Mouse (Mus musculus): ENCODE results near the gene Ybx3. TPM values are rescaled to one million over a fixed set of nuclear protein-coding genes. Genes with fewer than 3 reads are reported as not detected.

Gene Ybx3
- total and polyA plus RNA-seq, 2 experiments from 2014 or later, result 33.6 to 111 TPM

DNA sequence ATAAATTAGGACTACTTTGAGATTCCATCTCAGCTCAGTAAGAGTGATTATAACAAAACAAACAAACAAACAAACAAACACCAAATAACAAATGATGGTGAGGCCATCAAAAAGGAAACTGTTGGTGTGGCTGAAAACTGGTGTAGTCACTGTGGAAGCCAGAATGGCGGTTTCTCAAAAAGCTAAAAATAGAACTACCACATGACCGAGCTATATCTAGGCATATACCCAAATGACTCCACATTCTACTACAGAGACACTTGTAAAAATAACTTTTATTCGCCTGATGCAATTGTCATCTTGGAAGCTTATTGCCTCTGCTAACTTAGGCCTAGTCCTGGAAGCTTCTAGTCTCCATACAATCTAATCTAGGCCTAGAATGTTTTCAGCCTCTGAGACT, 16.0 kb upstream of the Ybx3 start:
- 88% methylated on average over 3 of the region's 3 CpGs for WGBS
- Histone ChIP-seq H3K27me3 (ENCODE audit: insufficient read depth, low read length) (no peaks in the 10 kb centered on the region), H3K36me3 (ENCODE audit: insufficient read depth, low read length) (no peaks in the 10 kb centered on the region), H3K27ac (ENCODE audit: low read depth, low read length) (no peak overlapping the region), H3K9ac (replicated peaks; ENCODE audit: low read length, poor library complexity, severe bottlenecking) (no peak overlapping the region), H3K9me3 (ENCODE audit: low read length) (no peaks in the 10 kb centered on the region), H3K4me2 (ENCODE audit: low read depth, low read length, poor library complexity, severe bottlenecking) (no peak overlapping the region), H3K4me1 (ENCODE audit: insufficient read depth, low read length) (no peaks in the 10 kb centered on the region), H3K4me3 (ENCODE audit: low read depth, low read length) (no peak overlapping the region)
- no peak for DNase-seq (ENCODE audit: low spot score)
- no peak for TF ChIP-seq CTCF (IDR thresholded peaks at IDR 0.05)
- no peak for ATAC-seq (ENCODE audit: low FRiP score)

DNA sequence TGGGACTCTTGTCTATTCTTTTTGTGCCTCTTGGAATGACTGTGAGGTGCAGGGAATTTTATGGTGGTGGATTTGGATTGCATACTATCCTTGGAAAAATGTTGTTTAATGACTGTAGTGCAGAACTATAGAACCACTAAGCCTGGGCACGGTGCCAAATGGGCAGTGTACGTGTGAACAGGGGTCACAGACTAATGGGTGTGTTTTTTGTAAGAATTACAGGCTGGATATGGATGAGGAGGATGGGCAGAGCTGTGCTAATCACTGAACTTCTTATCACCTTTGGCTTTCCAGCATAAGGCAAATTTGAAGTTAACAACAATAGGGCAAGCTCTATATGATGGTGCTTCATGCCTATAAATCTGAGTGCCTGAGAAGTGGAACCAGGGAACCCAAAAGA, 14.8 kb upstream of the Ybx3 start:
- no peak for ATAC-seq (ENCODE audit: low FRiP score)
- H3K4me1 ChIP-seq (ENCODE audit: insufficient read depth, low read length), result no peaks in the 10 kb centered on the region
- DNase-seq (ENCODE audit: low spot score), result no peak
- H3K27me3 ChIP-seq (ENCODE audit: insufficient read depth, low read length), result no peaks in the 10 kb centered on the region
- no peaks in the 10 kb centered on the region for H3K36me3 ChIP-seq (ENCODE audit: insufficient read depth, low read length)
- no peaks in the 10 kb centered on the region for H3K9me3 ChIP-seq (ENCODE audit: low read length)
- no peak overlapping the region for H3K4me3 ChIP-seq (ENCODE audit: low read depth, low read length)
- H3K9ac ChIP-seq (replicated peaks; ENCODE audit: low read length, poor library complexity, severe bottlenecking), result no peak overlapping the region
- H3K4me2 ChIP-seq (ENCODE audit: low read depth, low read length, poor library complexity, severe bottlenecking), result no peak overlapping the region
- no peak overlapping the region for H3K27ac ChIP-seq (ENCODE audit: low read depth, low read length)
- 62% methylated on average over 2 of the region's 2 CpGs for WGBS
- no peak for TF ChIP-seq CTCF (IDR thresholded peaks at IDR 0.05)

DNA sequence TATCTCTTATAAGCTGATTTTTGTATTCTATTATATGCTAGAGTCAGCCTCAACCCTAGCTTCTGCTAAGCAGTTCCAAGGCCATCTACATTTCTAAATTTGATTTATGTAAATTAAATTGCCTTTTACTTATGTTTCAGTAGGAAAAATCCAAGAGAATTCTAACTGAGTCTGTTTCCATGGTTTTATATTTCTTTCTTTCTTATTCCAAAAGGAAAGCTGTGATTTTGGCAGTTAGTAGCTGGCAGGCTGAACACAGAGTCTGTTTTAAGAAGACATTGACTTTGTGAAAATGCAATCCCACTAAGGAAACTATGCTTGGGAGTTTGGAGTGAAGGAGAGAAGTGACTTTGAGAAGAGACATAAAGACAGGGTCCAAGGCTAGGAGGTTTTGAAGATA, 14.3 kb upstream of the Ybx3 start:
- no peak overlapping the region for H3K4me3 ChIP-seq (ENCODE audit: low read depth, low read length)

DNA sequence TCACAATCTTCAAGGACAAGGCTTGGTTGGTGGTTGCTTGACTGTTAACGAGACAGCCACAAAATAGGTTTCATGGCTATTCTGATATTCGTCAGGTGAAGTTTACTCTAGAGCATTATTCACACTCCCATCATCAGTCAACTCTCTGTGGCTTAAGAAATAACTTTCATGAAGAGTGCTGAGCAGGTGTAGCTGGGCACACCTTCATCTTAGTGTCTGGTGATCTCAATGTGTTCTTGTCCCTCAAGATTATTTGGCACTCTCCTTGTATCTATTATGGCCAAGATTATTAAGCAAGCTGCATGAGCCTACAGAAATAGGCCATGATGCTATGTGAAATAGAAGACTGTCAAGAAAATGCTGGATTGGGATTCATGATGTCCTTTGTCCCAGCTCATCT, 13.0 kb upstream of the Ybx3 start:
- Histone ChIP-seq H3K4me1 (ENCODE audit: insufficient read depth, low read length) (no peaks in the 10 kb centered on the region), H3K27ac (ENCODE audit: low read depth, low read length) (no peak overlapping the region), H3K36me3 (ENCODE audit: insufficient read depth, low read length) (no peaks in the 10 kb centered on the region), H3K9me3 (ENCODE audit: low read length) (no peaks in the 10 kb centered on the region), H3K4me2 (ENCODE audit: low read depth, low read length, poor library complexity, severe bottlenecking) (no peak overlapping the region), H3K4me3 (ENCODE audit: low read depth, low read length) (no peak overlapping the region), H3K9ac (replicated peaks; ENCODE audit: low read length, poor library complexity, severe bottlenecking) (no peak overlapping the region), H3K27me3 (ENCODE audit: insufficient read depth, low read length) (no peaks in the 10 kb centered on the region)
- 87% methylated on average over 2 of the region's 2 CpGs for WGBS
- ATAC-seq (ENCODE audit: low FRiP score) (no peak), DNase-seq (ENCODE audit: low spot score) (no peak)
- TF ChIP-seq CTCF (IDR thresholded peaks at IDR 0.05), result no peak

More for the DNA sequence above, 14.3 kb upstream of the Ybx3 start:
- Histone ChIP-seq H3K27ac (ENCODE audit: low read depth, low read length) (no peak overlapping the region), H3K9ac (replicated peaks; ENCODE audit: low read length, poor library complexity, severe bottlenecking) (no peak overlapping the region), H3K27me3 (ENCODE audit: insufficient read depth, low read length) (no peaks in the 10 kb centered on the region), H3K36me3 (ENCODE audit: insufficient read depth, low read length) (no peaks in the 10 kb centered on the region), H3K4me2 (ENCODE audit: low read depth, low read length, poor library complexity, severe bottlenecking) (no peak overlapping the region), H3K4me1 (ENCODE audit: insufficient read depth, low read length) (no peaks in the 10 kb centered on the region), H3K9me3 (ENCODE audit: low read length) (no peaks in the 10 kb centered on the region)
- DNase-seq (ENCODE audit: low spot score), result no peak
- TF ChIP-seq CTCF (IDR thresholded peaks at IDR 0.05), result no peak
- no peak for ATAC-seq (ENCODE audit: low FRiP score)

DNA sequence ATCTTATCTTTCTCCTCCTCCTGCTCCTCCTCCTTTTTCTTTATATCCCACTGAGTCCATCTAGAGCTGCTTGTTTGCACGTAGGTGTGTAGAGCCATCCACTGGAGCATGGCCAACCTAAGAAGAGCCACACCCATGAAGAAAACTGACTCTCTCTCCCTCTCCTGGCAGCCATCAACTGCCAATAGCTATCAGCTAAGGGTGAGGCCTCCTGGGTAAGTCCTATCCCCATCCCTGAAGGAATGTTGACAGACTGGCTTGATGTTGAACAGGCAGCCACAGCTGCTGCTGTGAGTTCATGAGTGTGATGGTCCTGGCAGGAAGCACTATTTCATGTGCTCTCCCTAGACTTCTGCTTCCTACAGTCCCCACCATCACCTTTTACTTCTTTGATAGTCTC, 8.4 kb upstream of the Ybx3 start:
- no peak for TF ChIP-seq CTCF (IDR thresholded peaks at IDR 0.05)
- WGBS, result 67% methylated on average over 1 of the region's 1 CpGs

DNA sequence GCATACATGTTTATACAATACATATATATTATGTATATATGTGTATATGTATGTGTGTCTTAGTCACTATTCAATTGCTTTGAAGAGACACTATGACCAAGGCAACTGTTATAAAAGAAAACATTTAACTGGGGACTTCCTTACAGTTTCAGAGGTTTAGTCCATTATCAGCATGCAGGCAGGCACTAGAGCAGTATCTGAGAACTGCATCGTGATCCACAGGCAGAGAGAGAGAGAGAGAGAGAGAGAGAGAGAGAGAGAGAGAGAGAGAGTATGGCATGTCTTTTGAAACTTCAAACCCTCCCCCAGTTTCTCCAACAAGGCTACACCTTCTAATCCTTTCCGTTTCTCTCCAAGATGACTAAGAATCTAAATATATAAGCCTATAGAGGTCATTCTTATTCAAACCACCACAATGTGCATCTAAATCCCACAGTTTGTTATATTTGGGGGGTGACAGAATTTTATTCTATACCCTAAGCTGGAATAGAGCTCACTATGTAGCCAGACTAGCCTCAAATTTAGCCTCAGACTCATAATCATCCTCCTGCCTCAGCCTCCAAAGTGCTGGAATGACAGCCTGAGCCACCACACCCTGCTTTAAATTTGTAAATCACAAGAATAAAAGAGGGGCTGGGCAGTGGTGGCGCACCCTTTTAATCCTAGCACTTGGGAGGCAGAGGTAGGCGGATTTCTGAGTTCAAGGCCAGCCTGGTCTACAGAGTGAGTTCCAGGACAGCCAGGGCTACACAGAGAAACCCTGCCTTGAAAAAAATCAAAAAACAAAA, 5.8 kb upstream of the Ybx3 start:
- WGBS, result 75% methylated on average over 4 of the region's 4 CpGs
- no peaks in the 10 kb centered on the region; the same call in 1 of the 2 replicates for H3K4me1 ChIP-seq (ENCODE audit: insufficient read depth, low read length)
- ATAC-seq (ENCODE audit: low FRiP score), result no peak
- no peak overlapping the region for H3K27ac ChIP-seq (ENCODE audit: low read depth, low read length)
- H3K9ac ChIP-seq (replicated peaks; ENCODE audit: low read length, poor library complexity, severe bottlenecking), result no peak overlapping the region
- no peak overlapping the region for H3K4me3 ChIP-seq (ENCODE audit: low read depth, low read length)
- H3K9me3 ChIP-seq (ENCODE audit: low read length), result no peaks in the 10 kb centered on the region
- no peaks in the 10 kb centered on the region for H3K27me3 ChIP-seq (ENCODE audit: insufficient read depth, low read length)
- no peaks in the 10 kb centered on the region for H3K36me3 ChIP-seq (ENCODE audit: insufficient read depth, low read length)
- no peak overlapping the region for H3K4me2 ChIP-seq (ENCODE audit: low read depth, low read length, poor library complexity, severe bottlenecking)
- no peak for TF ChIP-seq CTCF (IDR thresholded peaks at IDR 0.05)
- DNase-seq (ENCODE audit: low spot score), result no peak

More for the DNA sequence above, 8.4 kb upstream of the Ybx3 start:
- Histone ChIP-seq H3K36me3 (ENCODE audit: insufficient read depth, low read length) (no peaks in the 10 kb centered on the region), H3K27ac (ENCODE audit: low read depth, low read length) (no peak overlapping the region), H3K4me1 (ENCODE audit: insufficient read depth, low read length) (no peaks in the 10 kb centered on the region), H3K4me2 (ENCODE audit: low read depth, low read length, poor library complexity, severe bottlenecking) (no peak overlapping the region), H3K27me3 (ENCODE audit: insufficient read depth, low read length) (no peaks in the 10 kb centered on the region), H3K9me3 (ENCODE audit: low read length) (no peaks in the 10 kb centered on the region), H3K4me3 (ENCODE audit: low read depth, low read length) (no peak overlapping the region), H3K9ac (replicated peaks; ENCODE audit: low read length, poor library complexity, severe bottlenecking) (no peak overlapping the region)
- DNase-seq (ENCODE audit: low spot score) (no peak), ATAC-seq (ENCODE audit: low FRiP score) (no peak)
